Mouse (Mus musculus): ENCODE data around the gene Ttc1. TPM values are rescaled to one million over a fixed set of nuclear protein-coding genes. Genes with fewer than 3 reads are reported as not detected.

Gene Ttc1
- polyA plus RNA-seq, 1 experiment = 39.7 TPM

Other genes starting within 250 kb of the Ttc1 start
- 0.11 TPM for gene Ccnjl, start 219.2 kb downstream of the Ttc1 start, polyA plus RNA-seq (2012; fragmentation: generic; extraction: Trizol)
- 0.04 TPM for gene 4933415A04Rik, start 161.0 kb downstream of the Ttc1 start, polyA plus RNA-seq (2012; fragmentation: generic; extraction: Trizol)
- not detected for gene Fabp6, start 146.5 kb downstream of the Ttc1 start, polyA plus RNA-seq (2012; fragmentation: generic; extraction: Trizol)
- 6.2 TPM for gene Pwwp2a, start 66.0 kb downstream of the Ttc1 start, polyA plus RNA-seq (2012; fragmentation: generic; extraction: Trizol)
- 2.7 TPM for gene Adra1b, start 153.2 kb upstream of the Ttc1 start, polyA plus RNA-seq (2012; fragmentation: generic; extraction: Trizol)